Mouse (Mus musculus): Measurements from ENCODE around the gene Gm10553.
"Not testable (repeated sequence)": the region's sequence is repeated elsewhere in the genome, so short reads cannot be mapped to it uniquely, and the experiment has no call there.

GRCm38 (mm10) chr1:85073099-85073498 lies 26.9 kb upstream of the Gm10553 start:
- TF ChIP-seq CTCF, EP300 (IDR thresholded peaks at IDR 0.05; ENCODE audit: low read depth): not testable (repeated sequence)

Measured in heart, postnatal 0 days (tissue).